Mouse (Mus musculus) left cerebral cortex, adult 2 months (tissue): ENCODE measurements around the gene Ostf1. TPM values are rescaled to one million over a fixed set of nuclear protein-coding genes. Genes with fewer than 3 reads are reported as not detected.
"Not testable (repeated sequence)": the region's sequence is repeated elsewhere in the genome, so short reads cannot be mapped to it uniquely, and the experiment has no call there.

ENCODE experiments used
- DNase-seq, 2 experiments: peaks; one replicate each; pipeline ENCODE4 v3.0.0; 2021 to 2022; ENCODE audit warnings: low spot score in 2 of 2, mixed read lengths in 1 of 2; ENCODE audit errors: extremely low spot score in 1 of 2
- H3K27ac ChIP-seq: fragments of 200-600 bp; 2 replicates; pipeline ENCODE4 v1.8.1; 2022
- H3K4me3 ChIP-seq: fragments of 200-600 bp; 2 replicates; pipeline ENCODE4 v1.8.1; 2022
- CTCF ChIP-seq: fragments of 200-600 bp; IDR thresholded peaks from 2 replicates; pipeline ENCODE4 v1.8.1; 2022; ENCODE audit warnings: antibody characterized with exemption, mild to moderate bottlenecking, moderate library complexity
- intact Hi-C: fragments of 180-260 bp; cut with DNase I; formaldehyde crosslinking; loops from one replicate; pipeline ENCODE4 v1.15.1; 2025
- total RNA-seq, 2 experiments: library from RNA; stranded (reverse); gene quantifications; 2 replicates each; pipeline ENCODE4 v1.2.3; 2021

Ostf1 gene
- total RNA-seq, 2 experiments from 2014 or later: 18.8 to 19.7 TPM

DNA sequence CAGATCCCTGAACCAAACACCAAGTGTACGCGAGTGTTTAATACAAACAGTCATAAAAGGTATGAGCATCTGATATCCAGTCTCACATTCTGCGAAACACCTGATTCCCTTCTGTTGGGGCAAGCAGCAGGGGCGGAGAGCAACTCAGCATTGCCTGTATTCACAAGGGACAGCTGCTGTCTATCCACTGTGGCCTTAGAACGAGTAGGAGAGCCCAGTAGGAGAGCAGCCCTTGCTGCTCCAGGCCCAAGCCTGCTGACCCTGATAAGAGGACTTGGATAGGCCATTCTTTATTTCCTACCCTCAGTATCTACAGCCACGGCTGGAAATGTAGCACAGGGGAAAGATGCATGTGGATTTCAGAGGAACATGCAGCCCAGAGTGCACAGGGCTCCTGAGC lies 38.7 kb downstream of the Ostf1 start:
- no peak for TF ChIP-seq CTCF
- no peak for DNase-seq
- intact Hi-C loops: no loop called here
- Histone ChIP-seq H3K27ac (no peak overlapping the region), H3K4me3 (no peak overlapping the region)

- H3K4me3 ChIP-seq: no peak overlapping the region
- intact Hi-C loops: no loop called here
- DNase-seq: no peak
- TF ChIP-seq CTCF: no peak
- no peak overlapping the region for H3K27ac ChIP-seq
Measured at GRCm38 (mm10) chr19:18590942-18591354, 40.7 kb downstream of the Ostf1 start.

DNA sequence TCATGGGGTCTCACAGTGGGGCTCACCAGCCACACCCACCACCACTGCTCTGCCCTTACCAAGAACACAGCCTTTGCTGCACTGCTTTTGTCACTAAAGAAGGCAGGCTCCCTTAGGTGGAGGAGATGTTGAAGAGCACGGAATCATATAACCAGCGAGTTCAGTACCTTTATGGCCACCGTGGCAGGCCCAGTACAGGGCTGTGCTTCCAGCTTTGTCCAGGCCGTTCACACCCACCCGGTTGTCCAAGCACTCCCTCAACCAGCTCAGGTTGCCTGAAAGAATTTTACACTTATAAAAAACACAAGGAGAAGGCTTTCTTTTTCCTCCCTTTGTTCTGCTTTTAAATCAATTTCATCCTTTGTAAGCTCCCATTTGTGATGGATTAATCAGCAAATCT lies 41.4 kb downstream of the Ostf1 start:
- DNase-seq: no peak
- intact Hi-C loops: no loop called here
- no peak for TF ChIP-seq CTCF
- Histone ChIP-seq H3K27ac (no peak overlapping the region), H3K4me3 (no peak overlapping the region)

- intact Hi-C loops: no loop called here
- H3K4me3 ChIP-seq: no peak overlapping the region
- no peak overlapping the region for H3K27ac ChIP-seq
- DNase-seq: no peak
- no peak for TF ChIP-seq CTCF
Measured at GRCm38 (mm10) chr19:18589276-18589675, 42.3 kb downstream of the Ostf1 start.

- H3K27ac ChIP-seq, H3K4me3 ChIP-seq, DNase-seq, intact Hi-C loops: not testable (repeated sequence)
Measured at GRCm38 (mm10) chr19:18588801-18589200, 42.8 kb downstream of the Ostf1 start.

GRCm38 (mm10) chr19:18588243-18588642 lies 43.4 kb downstream of the Ostf1 start:
- Histone ChIP-seq H3K4me3 (no peak overlapping the region), H3K27ac (no peak overlapping the region)
- intact Hi-C loops: no loop called here
- TF ChIP-seq CTCF: peak; percentile 44
- DNase-seq: no peak

- TF ChIP-seq CTCF: no peak
- no peak overlapping the region for H3K4me3 ChIP-seq
- DNase-seq: no peak
- H3K27ac ChIP-seq: no peak overlapping the region
- intact Hi-C loops: no loop called here
Measured at GRCm38 (mm10) chr19:18587118-18587517, 44.5 kb downstream of the Ostf1 start.

DNA sequence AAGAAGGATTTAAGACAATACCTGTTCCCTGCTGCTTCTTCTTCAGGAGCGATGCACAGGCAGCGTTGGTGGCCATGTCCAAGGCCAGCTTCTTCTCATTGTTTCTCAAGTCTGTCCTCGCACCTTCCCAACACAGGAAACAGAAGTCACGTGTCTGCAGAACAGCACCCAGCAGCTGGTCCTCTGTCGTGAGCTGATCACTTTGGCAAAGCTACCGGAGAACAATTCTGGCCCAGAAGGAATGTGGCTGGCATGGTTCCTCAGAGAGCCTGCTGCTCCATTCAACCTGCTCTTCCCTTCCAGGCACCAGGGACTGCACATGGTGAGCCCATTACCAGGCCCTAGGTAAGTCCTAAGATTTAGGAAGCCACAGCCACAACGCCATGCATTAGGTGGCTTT lies 47.0 kb downstream of the Ostf1 start:
- intact Hi-C loops: no loop called here
- no peak for TF ChIP-seq CTCF
- H3K4me3 ChIP-seq: no peak overlapping the region

GRCm38 (mm10) chr19:18583706-18584105 lies 47.9 kb downstream of the Ostf1 start:
- TF ChIP-seq CTCF: no peak
- intact Hi-C loops: no loop called here
- Histone ChIP-seq H3K27ac (no peak overlapping the region), H3K4me3 (no peak overlapping the region)
- no peak for DNase-seq

More for the DNA sequence above, 47.0 kb downstream of the Ostf1 start:
- no peak overlapping the region for H3K27ac ChIP-seq
- DNase-seq: no peak

- TF ChIP-seq CTCF: no peak
- no peak overlapping the region for H3K27ac ChIP-seq
- H3K4me3 ChIP-seq: no peak overlapping the region
- no peak for DNase-seq
- intact Hi-C loops: no loop called here
Measured at GRCm38 (mm10) chr19:18582887-18583286, 48.7 kb downstream of the Ostf1 start.

- DNase-seq: no peak
- no peak overlapping the region for H3K27ac ChIP-seq
- intact Hi-C loops: no loop called here
- no peak overlapping the region for H3K4me3 ChIP-seq
- TF ChIP-seq CTCF: no peak
Measured at GRCm38 (mm10) chr19:18582226-18582625, 49.4 kb downstream of the Ostf1 start.

- DNase-seq: no peak
- no peak for TF ChIP-seq CTCF
- no peak overlapping the region for H3K4me3 ChIP-seq
- intact Hi-C loops: no loop called here
- no peak overlapping the region for H3K27ac ChIP-seq
Measured at GRCm38 (mm10) chr19:18581046-18581445, 50.6 kb downstream of the Ostf1 start.

GRCm38 (mm10) chr19:18579012-18579358 lies 52.6 kb downstream of the Ostf1 start:
- no peak overlapping the region for H3K4me3 ChIP-seq
- no peak for DNase-seq
- H3K27ac ChIP-seq: no peak overlapping the region
- no peak for TF ChIP-seq CTCF
- intact Hi-C loops: no loop called here
